Mouse (Mus musculus) erythroblast, embryonic 14.5 days (primary cell): ENCODE data around the gene Cbx6. TPM values are rescaled to one million over a fixed set of nuclear protein-coding genes. Genes with fewer than 3 reads are reported as not detected.

Source experiments
- H3K27me3 ChIP-seq: 2 replicates; pipeline ENCODE4 v1.6.1; 2012; ENCODE audit warnings: inconsistent platforms; ENCODE audit not compliant: control insufficient read depth
- H3K36me3 ChIP-seq: 2 replicates; pipeline ENCODE4 v1.6.1; 2012; ENCODE audit warnings: mild to moderate bottlenecking, inconsistent platforms; ENCODE audit not compliant: control insufficient read depth
- H3K4me1 ChIP-seq: 2 replicates; pipeline ENCODE4 v1.6.1; 2012; ENCODE audit warnings: inconsistent platforms; ENCODE audit not compliant: control insufficient read depth
- H3K4me3 ChIP-seq: replicated peaks from 2 replicates; pipeline ENCODE3; 2012; ENCODE audit warnings: moderate library complexity, mild to moderate bottlenecking, inconsistent platforms
- H3K9me3 ChIP-seq: 2 replicates; pipeline ENCODE4 v1.6.1; 2012; ENCODE audit warnings: low read length, inconsistent platforms, mixed read lengths; ENCODE audit not compliant: control insufficient read depth
- GATA1 ChIP-seq: IDR thresholded peaks from 2 replicates; pipeline ENCODE4 v1.6.1; 2012; ENCODE audit warnings: low read length, inconsistent platforms, mixed read lengths
- TAL1 ChIP-seq: IDR thresholded peaks from 3 replicates; pipeline ENCODE4 v1.6.1; 2012; ENCODE audit warnings: low read length, inconsistent platforms, mixed read lengths
- polyA plus RNA-seq: library from polyadenylated mRNA; stranded (reverse); fragments of >175 nt; gene quantifications from 2 replicates; pipeline ENCODE4 v1.2.3, GENCODE M21; 2012

Cbx6 gene
- polyA plus RNA-seq, 1 experiment: 2.7 TPM

DNA sequence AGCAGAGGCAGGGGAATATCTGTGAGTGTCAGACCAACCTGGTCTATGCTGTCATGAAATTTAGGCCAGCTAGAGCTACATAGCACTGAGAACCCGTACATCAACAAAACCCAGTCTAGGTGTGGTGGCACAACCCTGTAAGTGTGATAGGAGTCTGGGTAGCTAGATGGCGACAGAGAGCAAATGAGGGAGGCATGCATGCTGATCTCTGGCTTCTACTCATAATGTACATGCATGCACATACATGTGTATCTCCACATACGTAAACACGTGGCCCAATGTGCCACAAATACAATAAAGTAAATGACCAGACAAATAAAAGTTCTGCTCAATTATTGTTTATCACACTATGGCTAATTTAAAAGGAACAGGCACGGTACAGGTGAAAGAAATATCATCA, 26.4 kb downstream of the Cbx6 start:
- TF ChIP-seq GATA1 (no peak), TAL1 (no peak)
- peaks cover 69% of the 10 kb centered on the region for H3K27me3 ChIP-seq
- H3K4me3 ChIP-seq: no peak overlapping the region
- H3K9me3 ChIP-seq: peaks cover 6% of the 10 kb centered on the region; the same call in 1 of the 2 replicates
- H3K4me1 ChIP-seq: peaks cover 7% of the 10 kb centered on the region
- H3K36me3 ChIP-seq: no peaks in the 10 kb centered on the region

DNA sequence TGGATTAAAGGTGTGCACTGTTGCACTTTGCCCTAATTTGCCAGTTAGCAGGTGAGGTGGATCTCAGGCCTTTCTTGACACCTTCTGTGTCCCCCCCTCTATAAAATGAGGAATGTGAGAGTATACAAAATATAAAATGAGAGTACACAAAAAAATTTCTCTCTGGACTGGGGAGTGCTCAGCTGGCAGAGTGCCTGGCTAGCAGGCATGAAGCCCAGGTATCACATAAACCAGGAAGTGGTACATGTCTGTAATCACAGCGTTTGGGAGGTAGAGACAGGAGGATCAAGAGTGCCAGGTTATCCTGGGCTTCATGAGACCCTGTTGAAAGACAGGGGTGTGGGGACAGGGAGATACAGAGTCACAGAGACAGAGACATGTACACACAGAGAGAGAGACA, 27.4 kb downstream of the Cbx6 start:
- peaks cover 7% of the 10 kb centered on the region for H3K4me1 ChIP-seq

DNA sequence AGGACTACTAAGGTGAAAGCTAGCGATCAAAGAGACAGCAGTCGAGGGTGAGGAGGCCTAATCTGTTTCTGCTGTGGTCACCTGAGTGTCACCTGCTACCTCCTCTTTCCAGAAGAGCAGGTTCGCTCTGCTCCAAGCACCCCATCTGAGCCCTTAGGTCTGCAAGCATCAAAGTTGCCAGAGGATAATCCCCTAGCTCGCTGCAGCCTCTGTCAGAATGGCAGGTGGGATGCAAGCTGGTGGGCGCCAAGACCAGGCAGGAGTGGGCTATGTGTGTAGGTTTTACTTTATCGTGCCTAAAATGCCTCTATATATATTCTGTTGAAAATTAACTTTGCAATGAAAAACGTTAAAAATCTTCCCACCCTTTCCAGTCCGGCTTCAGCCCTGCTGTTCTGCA, 29.2 kb downstream of the Cbx6 start:
- Histone ChIP-seq H3K9me3 (peaks cover 6% of the 10 kb centered on the region; the same call in 1 of the 2 replicates), H3K4me1 (peaks cover 7% of the 10 kb centered on the region), H3K36me3 (no peaks in the 10 kb centered on the region), H3K4me3 (no peak overlapping the region), H3K27me3 (peaks cover 84% of the 10 kb centered on the region)
- no peak for TF ChIP-seq GATA1
- no peak for TF ChIP-seq TAL1

More for the DNA sequence above, 27.4 kb downstream of the Cbx6 start:
- no peaks in the 10 kb centered on the region for H3K36me3 ChIP-seq
- H3K4me3 ChIP-seq: no peak overlapping the region
- H3K9me3 ChIP-seq: peaks cover 6% of the 10 kb centered on the region; the same call in 1 of the 2 replicates
- TF ChIP-seq GATA1: no peak
- TF ChIP-seq TAL1: no peak
- peaks cover 76% of the 10 kb centered on the region for H3K27me3 ChIP-seq

DNA sequence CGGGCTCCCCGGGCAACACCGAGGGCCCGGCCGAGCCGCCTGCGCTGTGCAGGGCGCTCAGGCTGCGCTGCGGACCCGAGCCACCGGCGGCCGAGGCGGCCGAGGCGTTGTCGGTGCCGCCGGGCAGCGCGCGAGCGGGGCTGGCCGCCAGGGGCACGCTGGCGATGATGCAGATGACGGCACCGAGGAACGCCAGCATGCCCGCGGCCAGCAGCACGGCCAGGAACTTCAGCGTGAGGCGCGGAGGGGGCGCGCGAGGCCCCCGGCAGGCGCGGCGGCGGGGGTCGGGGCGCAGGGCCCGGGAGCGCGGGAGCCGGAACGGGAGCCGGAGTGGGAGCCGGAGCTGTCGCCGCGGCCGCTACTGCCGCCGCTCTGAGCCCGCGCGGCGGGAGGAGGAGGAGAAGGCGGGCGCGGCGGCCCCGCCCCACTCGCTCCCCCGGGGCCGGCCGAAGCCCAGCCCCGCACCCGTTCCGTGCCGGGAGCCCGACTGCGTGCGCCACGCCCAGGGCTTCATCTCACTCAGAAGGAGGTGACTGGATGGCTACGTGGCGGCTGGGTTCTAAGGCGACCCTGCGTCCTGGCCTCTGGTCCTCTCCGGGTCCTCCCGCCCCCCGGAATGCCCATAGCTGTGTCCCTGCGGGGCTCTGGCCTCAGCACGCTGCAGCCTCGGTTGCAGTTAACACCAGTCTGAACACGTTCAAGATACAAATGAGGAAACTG, 30.0 kb downstream of the Cbx6 start, which contains the start of gene Nptxr:
Gene Nptxr, minus strand, starts transcription at position 415 of the 720 bp plus-strand sequence.
- TF ChIP-seq GATA1 (no peak), TAL1 (no peak)

DNA sequence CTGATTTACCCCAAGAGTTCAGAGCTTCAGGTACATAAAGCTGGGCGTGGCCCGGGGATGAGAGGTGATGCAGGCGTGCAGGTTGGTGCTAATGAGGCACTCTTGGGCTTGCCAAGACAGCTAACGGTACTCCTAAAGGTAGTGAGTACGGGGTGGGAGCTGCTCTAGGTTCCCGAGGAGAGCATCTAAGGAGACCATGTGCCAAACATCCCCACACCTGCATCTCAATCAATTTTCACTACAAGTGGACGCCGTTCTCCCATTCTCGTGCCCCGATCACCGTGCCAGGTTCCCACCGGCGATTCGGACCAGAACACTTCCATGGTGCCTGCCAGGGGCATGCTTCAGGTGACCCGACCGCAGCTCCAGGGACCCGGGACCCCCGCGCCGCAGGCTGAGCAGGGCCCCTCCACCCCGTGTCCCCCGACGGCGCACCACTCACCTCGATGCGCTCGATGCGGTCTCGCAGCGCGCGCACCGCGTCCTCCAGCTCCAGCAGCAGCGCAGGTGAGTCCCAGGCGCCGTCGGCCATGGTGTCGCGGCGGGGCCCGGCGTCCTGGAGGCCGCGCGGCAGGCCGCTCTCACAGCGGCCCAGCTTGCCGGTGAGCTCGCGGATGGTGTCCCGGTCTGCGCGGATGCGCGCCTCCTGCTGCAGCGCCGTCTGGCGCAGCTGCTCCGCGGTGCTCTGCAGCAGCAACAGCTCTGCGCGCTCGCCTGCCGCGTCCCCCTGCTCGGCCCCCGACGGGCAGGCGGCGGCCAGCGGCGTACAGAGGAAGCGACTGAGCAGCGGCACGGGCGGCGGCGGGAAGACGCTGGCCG, 30.7 kb downstream of the Cbx6 start:
- H3K9me3 ChIP-seq: peaks cover 6% of the 10 kb centered on the region; the same call in 1 of the 2 replicates
- H3K4me1 ChIP-seq: peaks cover 7% of the 10 kb centered on the region
- H3K27me3 ChIP-seq: peaks cover 79% of the 10 kb centered on the region
- TF ChIP-seq TAL1: no peak
- TF ChIP-seq GATA1: no peak
- no peak overlapping the region for H3K4me3 ChIP-seq
- H3K36me3 ChIP-seq: no peaks in the 10 kb centered on the region

More for the DNA sequence above, 30.0 kb downstream of the Cbx6 start, which contains the start of gene Nptxr:
- peaks cover 6% of the 10 kb centered on the region; the same call in 1 of the 2 replicates for H3K9me3 ChIP-seq
- peaks cover 83% of the 10 kb centered on the region for H3K27me3 ChIP-seq
- H3K4me3 ChIP-seq: no peak within 1 kb of the TSS
- no peaks in the 10 kb centered on the region for H3K36me3 ChIP-seq
- H3K4me1 ChIP-seq: peaks cover 7% of the 10 kb centered on the region

DNA sequence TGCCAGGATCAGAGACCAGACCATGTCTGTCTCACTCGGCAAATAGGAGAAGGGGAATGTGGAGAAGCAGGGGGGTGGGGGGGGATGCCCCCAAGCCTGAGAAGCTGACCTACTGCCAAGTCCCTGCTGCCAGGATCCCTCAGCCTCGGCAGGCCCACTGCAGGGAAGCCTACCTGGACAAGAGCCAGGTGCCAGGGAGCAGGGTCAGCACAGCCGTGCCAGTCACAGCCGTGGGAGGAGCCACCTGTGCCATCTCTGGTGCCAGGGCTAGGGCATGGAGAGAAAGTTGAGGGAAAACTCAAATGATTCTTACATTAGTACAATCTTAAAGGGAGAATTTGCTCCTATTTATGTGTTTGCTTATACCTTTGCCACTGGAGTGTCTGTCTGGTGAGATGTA, 32.2 kb downstream of the Cbx6 start:
- no peaks in the 10 kb centered on the region for H3K36me3 ChIP-seq
- peaks cover 6% of the 10 kb centered on the region; the same call in 1 of the 2 replicates for H3K9me3 ChIP-seq
- no peak for TF ChIP-seq TAL1
- TF ChIP-seq GATA1: no peak
- no peak overlapping the region for H3K4me3 ChIP-seq
- H3K27me3 ChIP-seq: peaks cover 65% of the 10 kb centered on the region
- peaks cover 7% of the 10 kb centered on the region for H3K4me1 ChIP-seq

DNA sequence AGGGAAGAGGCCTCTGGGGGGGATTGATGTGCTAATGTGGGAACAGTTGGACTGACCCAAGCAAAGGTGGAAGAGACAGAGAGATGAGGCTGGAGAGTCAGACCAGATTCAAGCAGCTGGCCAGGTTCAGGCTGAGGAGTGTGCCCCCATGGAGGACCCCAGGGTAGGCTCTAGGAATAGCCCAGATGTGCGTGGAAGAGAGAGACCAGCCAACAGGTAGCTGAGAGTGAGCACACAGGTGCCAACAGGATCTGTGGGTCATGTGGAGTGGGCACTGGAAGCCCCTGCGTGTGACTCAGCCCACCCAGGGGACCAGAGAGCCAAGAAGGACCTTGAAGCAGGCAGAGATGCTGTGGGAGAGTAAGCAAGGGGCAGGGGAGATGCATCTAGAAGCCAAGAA, 32.8 kb downstream of the Cbx6 start:
- Histone ChIP-seq H3K27me3 (peaks cover 59% of the 10 kb centered on the region), H3K36me3 (no peaks in the 10 kb centered on the region), H3K4me3 (no peak overlapping the region), H3K4me1 (peaks cover 7% of the 10 kb centered on the region), H3K9me3 (peaks cover 6% of the 10 kb centered on the region; the same call in 1 of the 2 replicates)
- TF ChIP-seq GATA1: no peak
- no peak for TF ChIP-seq TAL1

DNA sequence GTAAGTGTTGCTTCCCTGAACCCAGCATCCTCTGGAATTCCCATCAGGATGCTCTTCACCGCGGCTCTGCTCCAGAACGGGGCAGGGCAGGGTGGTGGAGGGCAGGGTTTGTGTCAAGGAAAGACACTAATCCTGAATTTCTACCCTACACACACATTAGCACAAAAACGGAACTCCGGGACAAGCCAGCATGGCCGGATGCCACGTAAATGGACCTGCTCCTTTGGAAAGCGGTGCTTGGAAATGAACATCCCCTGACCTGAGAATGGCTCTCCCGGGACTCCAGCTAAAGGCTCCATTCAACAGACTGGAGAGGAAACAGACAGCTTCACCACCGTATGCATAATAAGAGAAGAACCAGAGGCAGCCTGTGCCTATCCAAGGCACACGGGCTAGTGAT, 33.8 kb downstream of the Cbx6 start:
- Histone ChIP-seq H3K4me3 (no peak overlapping the region), H3K36me3 (no peaks in the 10 kb centered on the region), H3K9me3 (peaks cover 6% of the 10 kb centered on the region; the same call in 1 of the 2 replicates), H3K27me3 (peaks cover 49% of the 10 kb centered on the region), H3K4me1 (peaks cover 7% of the 10 kb centered on the region)
- TF ChIP-seq GATA1: no peak
- TF ChIP-seq TAL1: no peak

DNA sequence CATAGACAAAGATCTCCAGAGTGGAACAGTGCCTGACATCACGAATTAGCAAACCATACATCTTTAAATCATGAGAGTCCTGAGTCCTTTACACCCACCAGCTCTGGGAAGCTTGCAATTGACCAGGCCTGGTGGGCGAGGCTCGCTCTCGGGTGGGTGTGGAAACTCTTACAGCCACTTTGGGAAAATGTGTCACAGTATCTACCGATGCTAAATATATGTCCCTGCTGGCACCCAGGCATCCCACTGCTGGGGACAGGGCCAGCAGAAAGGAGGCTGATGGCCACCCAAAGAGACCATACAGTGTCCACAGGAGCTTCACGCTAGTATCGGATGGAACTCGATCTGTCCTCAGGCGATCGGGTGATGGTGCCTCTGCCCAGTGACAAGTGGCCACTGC, 35.9 kb downstream of the Cbx6 start:
- TF ChIP-seq TAL1 (no peak), GATA1 (no peak)
- Histone ChIP-seq H3K4me1 (no peaks in the 10 kb centered on the region), H3K36me3 (no peaks in the 10 kb centered on the region), H3K4me3 (no peak overlapping the region), H3K9me3 (peaks cover under 1% of the 10 kb centered on the region; the same call in 1 of the 2 replicates), H3K27me3 (peaks cover 28% of the 10 kb centered on the region)
